Mouse (Mus musculus) WW6 (cell line): Measurements from ENCODE around the gene Cyp3a44.
"Not testable (repeated sequence)": the region's sequence is repeated elsewhere in the genome, so short reads cannot be mapped to it uniquely, and the experiment has no call there.

ENCODE experiments used
- DNase-seq: peaks from one replicate; pipeline ENCODE4 v3.0.0-alpha.2; 2013; ENCODE audit warnings: low read depth, low spot score

Cyp3a44 gene

DNA sequence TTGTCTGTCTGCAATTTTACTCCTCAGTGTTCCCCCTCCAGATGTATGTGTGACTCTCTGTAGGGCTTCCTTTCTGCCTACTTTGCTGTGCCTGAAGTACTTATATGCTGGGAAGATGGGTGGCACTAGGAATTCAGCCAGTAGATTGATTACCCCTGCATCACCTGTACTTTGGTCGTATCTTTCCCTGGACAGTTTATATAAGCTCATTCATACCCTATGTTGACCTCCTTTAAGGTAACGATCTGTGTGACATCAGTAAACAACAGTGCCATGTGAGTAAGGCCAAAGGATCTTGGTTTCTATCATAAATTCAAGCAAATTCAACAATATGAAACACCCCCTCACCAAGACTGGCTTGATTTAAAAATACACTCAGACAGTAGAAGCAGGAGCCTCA lies at the start of gene Cyp3a44:
TSS of gene Cyp3a44 (minus strand) at position 79 of the 400 bp plus-strand sequence.
- DNase-seq, result not testable (repeated sequence)

DNA sequence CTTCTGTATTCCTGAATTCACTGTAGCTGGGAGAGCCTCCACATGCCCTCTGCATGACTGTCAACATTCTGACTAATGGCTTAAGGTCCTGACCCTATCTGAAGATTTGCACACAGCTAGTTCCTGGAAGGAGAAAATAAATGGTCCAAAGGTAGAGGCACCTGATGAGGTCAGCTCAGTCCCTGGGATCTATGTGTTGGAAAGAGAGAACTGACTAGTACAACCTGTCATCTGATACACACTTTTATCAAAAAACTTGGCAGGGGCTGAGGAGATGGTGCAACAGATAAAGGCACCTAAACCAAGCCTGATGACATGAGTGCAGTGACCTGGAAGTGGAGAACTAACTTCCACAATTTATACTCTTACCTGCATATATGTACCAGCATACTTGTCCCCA lies 5.4 kb downstream of the Cyp3a44 start:
- DNase-seq, result not testable (repeated sequence)

DNA sequence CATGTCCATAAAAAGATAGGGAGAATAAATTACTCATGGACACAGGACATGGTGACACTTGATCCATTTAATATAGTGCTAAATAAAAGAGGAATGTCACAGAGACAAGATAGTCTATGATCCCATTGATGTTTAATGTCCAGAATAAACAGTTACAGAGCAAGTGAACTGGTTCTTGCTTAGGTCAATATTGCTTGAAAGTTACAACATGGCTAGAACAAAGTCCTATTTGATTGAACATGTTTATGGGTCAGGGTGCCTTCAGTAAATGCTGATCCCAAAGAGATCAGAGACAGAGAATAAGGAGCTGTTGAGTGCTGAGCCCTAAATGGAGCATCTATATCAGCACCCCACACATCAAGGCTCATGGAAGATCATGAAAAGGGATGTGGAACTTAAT lies 12.4 kb downstream of the Cyp3a44 start:
- not testable (repeated sequence) for DNase-seq

DNA sequence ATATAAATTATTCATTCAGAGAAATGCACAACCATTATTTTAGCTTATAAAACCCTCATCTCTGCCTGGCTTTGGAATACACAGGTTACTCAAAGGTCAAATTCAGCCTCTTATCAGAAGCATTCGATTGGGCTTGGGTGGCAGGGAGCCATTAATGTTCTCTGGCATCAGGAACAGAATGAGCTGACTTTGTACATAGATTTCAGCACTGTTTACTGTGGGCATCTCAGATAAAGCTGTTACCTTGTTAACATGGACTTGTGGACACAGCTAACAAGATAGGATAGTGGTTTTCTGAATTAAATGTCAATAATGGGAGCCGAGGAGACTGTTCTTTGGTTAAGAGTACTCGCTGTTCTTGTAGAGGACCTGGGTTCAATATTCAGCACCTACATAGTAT lies 68.2 kb downstream of the Cyp3a44 start:
- not testable (repeated sequence) for DNase-seq
